Mouse (Mus musculus) kidney, embryonic 14.5 days (tissue): Measurements from ENCODE around the gene Speg. TPM values are rescaled to one million over a fixed set of nuclear protein-coding genes. Genes with fewer than 3 reads are reported as not detected.

Experiments used
- ATAC-seq: fragments of 200-750 bp; cut with Nextera tagmentation; 2 replicates; pipeline ENCODE4 v1.8.0; 2017; ENCODE audit warnings: moderate number of reproducible peaks, mild to moderate bottlenecking, moderate TSS enrichment, moderate library complexity; ENCODE audit not compliant: low FRiP score, low TSS enrichment
- H3K27ac ChIP-seq: fragments of 300-500 bp; sonication (generic); 2 replicates; pipeline ENCODE4 v1.5.1; 2014; ENCODE audit warnings: low read depth, mild to moderate bottlenecking, low read length, moderate library complexity, mixed read lengths
- H3K27me3 ChIP-seq: fragments of 300-500 bp; sonication (generic); 2 replicates; pipeline ENCODE4 v1.6.1; 2014; ENCODE audit warnings: mild to moderate bottlenecking, low read length; ENCODE audit not compliant: control insufficient read depth, insufficient read depth
- H3K36me3 ChIP-seq: fragments of 300-500 bp; sonication (generic); 2 replicates; pipeline ENCODE4 v1.6.1; 2014; ENCODE audit warnings: low read length, mixed read lengths; ENCODE audit not compliant: control insufficient read depth, insufficient read depth
- H3K4me1 ChIP-seq: fragments of 300-500 bp; sonication (generic); 2 replicates; pipeline ENCODE4 v1.6.1; 2014; ENCODE audit warnings: low read length, mixed read lengths; ENCODE audit not compliant: control insufficient read depth, insufficient read depth
- H3K4me2 ChIP-seq: fragments of 300-500 bp; sonication (generic); replicated peaks from 2 replicates; pipeline ENCODE4 v1.6.1; 2014; ENCODE audit warnings: low read depth, mild to moderate bottlenecking, low read length
- H3K4me3 ChIP-seq: fragments of 300-500 bp; sonication (generic); 2 replicates; pipeline ENCODE4 v1.5.1; 2014; ENCODE audit warnings: mild to moderate bottlenecking, low read length
- H3K9ac ChIP-seq: fragments of 300-500 bp; sonication (generic); 2 replicates; pipeline ENCODE4 v1.6.1; 2014; ENCODE audit warnings: low read depth, mild to moderate bottlenecking, low read length, moderate library complexity
- H3K9me3 ChIP-seq: fragments of 300-500 bp; sonication (generic); 2 replicates; pipeline ENCODE4 v1.6.1; 2016; ENCODE audit warnings: low read length; ENCODE audit not compliant: control insufficient read depth
- WGBS: fragments of 180-500 bp; shearing (Covaris S2); extraction: QIAGEN DNeasy Blood & Tissue Kit; methylation state at CpG from one replicate; pipeline ENCODE4 v1.1.7; 2014; 5-methylcytosine and 5-hydroxymethylcytosine counted together
- polyA plus RNA-seq: library from polyadenylated mRNA; unstranded; fragments of >200 nt; fragmentation: Nextera tagmentation; extraction: Ambion mirVana; gene quantifications from 2 replicates; pipeline ENCODE4 v1.2.1, GENCODE M21; 2014

Speg gene
- polyA plus RNA-seq, 1 experiment from 2014 or later: 43.5 TPM

GRCm38 (mm10) chr1:75360112-75361031 is 14.7 kb upstream of the Speg start, which contains the start of gene Des:
Des (plus strand) TSS chr1:75360329.
- peaks cover 5% of the 10 kb centered on the region; the same call in 1 of the 2 replicates for H3K27me3 ChIP-seq
- peak within 1 kb of the TSS; percentile 59 for H3K4me2 ChIP-seq
- WGBS: 1% methylated on average over 80 of the region's 80 CpGs
- peak within 1 kb of the TSS; percentile 55 for H3K9ac ChIP-seq
- ATAC-seq: peak; percentile 83
- H3K36me3 ChIP-seq: no peaks in the 10 kb centered on the region
- H3K9me3 ChIP-seq: no peaks in the 10 kb centered on the region
- peaks cover 22% of the 10 kb centered on the region for H3K4me1 ChIP-seq
- H3K4me3 ChIP-seq: peak within 1 kb of the TSS; percentile 39
- H3K27ac ChIP-seq: peak within 1 kb of the TSS; percentile 32; the same call in 1 of the 2 replicates

- Histone ChIP-seq H3K9me3 (no peaks in the 10 kb centered on the region), H3K27me3 (peaks cover 5% of the 10 kb centered on the region; the same call in 1 of the 2 replicates), H3K36me3 (no peaks in the 10 kb centered on the region), H3K27ac (no peak overlapping the region), H3K4me3 (peak overlapping the region; percentile 39), H3K9ac (no peak overlapping the region), H3K4me1 (peaks cover 22% of the 10 kb centered on the region), H3K4me2 (peak overlapping the region; percentile 59)
- WGBS: 39% methylated on average over 4 of the region's 4 CpGs
- no peak for ATAC-seq
Observed at GRCm38 (mm10) chr1:75361123-75361522, 14.0 kb upstream of the Speg start.

- Histone ChIP-seq H3K9me3 (no peaks in the 10 kb centered on the region), H3K36me3 (no peaks in the 10 kb centered on the region), H3K4me3 (no peak overlapping the region; the same call in 1 of the 2 replicates), H3K4me2 (peak overlapping the region; percentile 59; the same call in 1 of the 2 replicates), H3K27ac (no peak overlapping the region), H3K27me3 (peaks cover 5% of the 10 kb centered on the region; the same call in 1 of the 2 replicates), H3K4me1 (peaks cover 22% of the 10 kb centered on the region), H3K9ac (no peak overlapping the region)
- no peak for ATAC-seq
- WGBS: 35% methylated on average over 4 of the region's 4 CpGs
Observed at GRCm38 (mm10) chr1:75361750-75362149, 13.3 kb upstream of the Speg start.

GRCm38 (mm10) chr1:75363868-75364267 is 11.2 kb upstream of the Speg start:
- 90% methylated on average over 3 of the region's 3 CpGs for WGBS

GRCm38 (mm10) chr1:75365510-75366137 is 9.5 kb upstream of the Speg start:
- Histone ChIP-seq H3K4me3 (no peak overlapping the region), H3K27ac (no peak overlapping the region), H3K9me3 (no peaks in the 10 kb centered on the region), H3K4me1 (peaks cover 8% of the 10 kb centered on the region), H3K9ac (no peak overlapping the region), H3K36me3 (no peaks in the 10 kb centered on the region), H3K4me2 (no peak overlapping the region), H3K27me3 (0 out of 2 replicates have a peak, but pooled peaks cover 4% of the 10 kb centered on the region)
- 89% methylated on average over 14 of the region's 14 CpGs for WGBS
- ATAC-seq: no peak

More at GRCm38 (mm10) chr1:75363868-75364267, 11.2 kb upstream of the Speg start:
- Histone ChIP-seq H3K4me3 (no peak overlapping the region), H3K27me3 (peaks cover 5% of the 10 kb centered on the region; the same call in 1 of the 2 replicates), H3K4me1 (peaks cover 17% of the 10 kb centered on the region), H3K9ac (no peak overlapping the region), H3K36me3 (no peaks in the 10 kb centered on the region), H3K9me3 (no peaks in the 10 kb centered on the region), H3K27ac (no peak overlapping the region), H3K4me2 (no peak overlapping the region)
- ATAC-seq: no peak

GRCm38 (mm10) chr1:75369360-75369983 is 5.6 kb upstream of the Speg start:
- Histone ChIP-seq H3K4me3 (no peak overlapping the region), H3K27me3 (0 out of 2 replicates have a peak, but pooled peaks cover 4% of the 10 kb centered on the region), H3K9me3 (no peaks in the 10 kb centered on the region), H3K27ac (no peak overlapping the region), H3K36me3 (no peaks in the 10 kb centered on the region), H3K9ac (no peak overlapping the region), H3K4me1 (peaks cover 5% of the 10 kb centered on the region; the same call in 1 of the 2 replicates), H3K4me2 (0 out of 2 replicates have a peak overlapping the region, but pooled peaks have one; percentile 6)
- 0 out of 2 replicates have a peak, but pooled peaks have one; percentile 13 for ATAC-seq
- 27% methylated on average over 25 of the region's 25 CpGs for WGBS

- 32% methylated on average over 13 of the region's 13 CpGs for WGBS
- H3K36me3 ChIP-seq: no peaks in the 10 kb centered on the region
- ATAC-seq: 0 out of 2 replicates have a peak, but pooled peaks have one; percentile 14
- no peak overlapping the region for H3K4me3 ChIP-seq
- H3K4me1 ChIP-seq: peaks cover 11% of the 10 kb centered on the region
- no peak overlapping the region for H3K4me2 ChIP-seq
- no peak overlapping the region for H3K9ac ChIP-seq
- H3K27me3 ChIP-seq: peaks cover 7% of the 10 kb centered on the region; the same call in 1 of the 2 replicates
- H3K27ac ChIP-seq: no peak overlapping the region
- no peaks in the 10 kb centered on the region for H3K9me3 ChIP-seq
Observed at GRCm38 (mm10) chr1:75369984-75370660, 5.0 kb upstream of the Speg start.
